Mouse (Mus musculus): ENCODE measurements around the gene Tmem239.
A peak's percentile ranks its signal among the peaks of the same experiment; 100 is the strongest.
"Not testable (repeated sequence)": the region's sequence is repeated elsewhere in the genome, so short reads cannot be mapped to it uniquely, and the experiment has no call there.

Gene Tmem239

GRCm38 (mm10) chr2:130406178-130406577 lies at the start of gene Tmem239:
TSS of gene Tmem239 (plus strand) at chr2:130406478.
- DNase-seq, result no peak

GRCm38 (mm10) chr2:130357551-130357950 lies 48.7 kb upstream of the Tmem239 start:
- no peak for DNase-seq

GRCm38 (mm10) chr2:130358852-130359251 lies 47.4 kb upstream of the Tmem239 start:
- DNase-seq, result no peak

- peak; percentile 5 to 11 for DNase-seq
These were observed 43.7 kb upstream of the Tmem239 start for GRCm38 (mm10) chr2:130362511-130363026.

- DNase-seq, result no peak
These were observed 40.8 kb upstream of the Tmem239 start for GRCm38 (mm10) chr2:130365211-130366094.

GRCm38 (mm10) chr2:130367386-130367785 lies 38.9 kb upstream of the Tmem239 start:
- DNase-seq, result no peak

GRCm38 (mm10) chr2:130373026-130373425 lies 33.3 kb upstream of the Tmem239 start:
- not testable (repeated sequence) for DNase-seq

- peak in 1 of 2 experiments; percentile 13 for DNase-seq
These were observed 31.3 kb upstream of the Tmem239 start for GRCm38 (mm10) chr2:130374951-130375350.

- DNase-seq, result no peak
These were observed 23.1 kb upstream of the Tmem239 start for GRCm38 (mm10) chr2:130383205-130383604.

GRCm38 (mm10) chr2:130383895-130384294 lies 22.4 kb upstream of the Tmem239 start:
- no peak for DNase-seq

- DNase-seq, result no peak
These were observed 20.1 kb upstream of the Tmem239 start for GRCm38 (mm10) chr2:130386212-130386611.

GRCm38 (mm10) chr2:130388796-130389195 lies 17.5 kb upstream of the Tmem239 start:
- DNase-seq, result no peak

- no peak for DNase-seq
These were observed 15.2 kb upstream of the Tmem239 start for GRCm38 (mm10) chr2:130390993-130391625.

- DNase-seq, result no peak
These were observed 13.4 kb upstream of the Tmem239 start for GRCm38 (mm10) chr2:130392836-130393235.

GRCm38 (mm10) chr2:130395696-130396095 lies 10.6 kb upstream of the Tmem239 start:
- DNase-seq, result no peak

- no peak for DNase-seq
These were observed 8.9 kb upstream of the Tmem239 start, which contains the start of gene Cpxm1 for GRCm38 (mm10) chr2:130397186-130397985. TSS of gene Cpxm1 (minus strand) at chr2:130397574.

GRCm38 (mm10) chr2:130398091-130398490 lies 8.2 kb upstream of the Tmem239 start:
- DNase-seq, result no peak

GRCm38 (mm10) chr2:130400046-130400445 lies 6.2 kb upstream of the Tmem239 start:
- DNase-seq, result no peak

- DNase-seq, result no peak
These were observed 4.4 kb upstream of the Tmem239 start for GRCm38 (mm10) chr2:130401891-130402290.

GRCm38 (mm10) chr2:130404939-130405338 lies 1.3 kb upstream of the Tmem239 start, which contains the start of the genes Gm28372 and 1700020A23Rik:
TSS of gene Gm28372 (plus strand) at chr2:130405239.
TSS of gene 1700020A23Rik (plus strand) at chr2:130405259.
- DNase-seq, result no peak

GRCm38 (mm10) chr2:130408194-130408593 lies 1.9 kb downstream of the Tmem239 start:
- no peak for DNase-seq

Data from cerebellum, postnatal 36 days (tissue).